In genomic region chr4:106443182-106443581, GRCm38 (mm10) we compare ENCODE assay signal across 23 mouse cellular contexts. TPM values are rescaled to one million over a fixed set of nuclear protein-coding genes. Genes with fewer than 3 reads are reported as not detected.
A peak's percentile ranks its signal among the peaks of the same experiment; 100 is the strongest.
DNase-seq lines count a peak whose midpoint lies in the region; ATAC-seq and TF ChIP-seq lines count a peak whose summit lies in the region.
"Had no signal": no experiment of that assay in that cellular context is flagged by ENCODE, and none has a peak within 500 bp of the region (broad histone marks: within the 10 kb centered on the region; RNA-seq: fewer than 3 reads in every experiment).

No protein-coding gene starts in this region.

- peaks cover 39% of the 10 kb centered on the region for H3K36me3 ChIP-seq in embryonic facial prominence, embryonic 15.5 days
- H3K36me3 ChIP-seq in embryonic facial prominence, embryonic 10.5 days (replicated peaks): peaks cover 49% of the 10 kb centered on the region
- peaks cover 34% of the 10 kb centered on the region for H3K36me3 ChIP-seq in liver, adult 2 months (ENCODE audit: control insufficient read depth, insufficient read depth, low read length)

- TF ChIP-seq POLR2A in liver, adult 2 months (IDR thresholded peaks at IDR 0.05; ENCODE audit: extremely low read depth, insufficient read depth, low read length): no peak

- H3K79me2 ChIP-seq in liver, adult 2 months (ENCODE audit: control insufficient read depth, insufficient read depth, low read length): no peaks in the 10 kb centered on the region

- H3K9ac ChIP-seq in embryonic facial prominence, embryonic 15.5 days: no peak overlapping the region
- no peak overlapping the region for H3K9ac ChIP-seq in liver, adult 2 months (ENCODE audit: low read depth, low read length)

- no peak overlapping the region for H3K4me2 ChIP-seq in embryonic facial prominence, embryonic 15.5 days (replicated peaks)
- H3K4me2 ChIP-seq: limb, embryonic 13.5 days had no signal

- no peak for DNase-seq in embryonic facial prominence, embryonic 10.5 days (ENCODE audit: low spot score)
- no peak for DNase-seq in liver, adult 2 months (ENCODE audit: extremely low read depth, low read depth, low spot score)
- DNase-seq in liver: no peak
- DNase-seq in brain, adult 2 months (ENCODE audit: low read depth, low spot score): peak; percentile 45
- no peak for DNase-seq in gastrocnemius, adult 8-10 months (ENCODE audit: low spot score in 2 of 2)
- DNase-seq: adrenal gland, postnatal 36 days; kidney, postnatal 36 days; lung, adult 2 months; right cerebral cortex, postnatal 4 days; thymus, adult 2 months had no signal

- 84% methylated on average over 6 of the region's 6 CpGs for WGBS in embryonic facial prominence, embryonic 15.5 days
- 89% methylated on average over 6 of the region's 6 CpGs for WGBS in embryonic facial prominence, embryonic 10.5 days
- 80% methylated on average over 6 of the region's 6 CpGs for WGBS in liver, adult 2 months

- no peak overlapping the region for H3K4me3 ChIP-seq in embryonic facial prominence, embryonic 15.5 days (replicated peaks)
- H3K4me3 ChIP-seq in embryonic facial prominence, embryonic 10.5 days: no peak overlapping the region
- no peak overlapping the region for H3K4me3 ChIP-seq in liver, adult 2 months (ENCODE audit: insufficient read depth, low read depth, low read length)
- H3K4me3 ChIP-seq: erythroblast, embryonic 14.5 days; left cerebral cortex, adult 2 months; limb, embryonic 13.5 days had no signal

- H3K27me3 ChIP-seq in embryonic facial prominence, embryonic 15.5 days: no peaks in the 10 kb centered on the region
- H3K27me3 ChIP-seq in embryonic facial prominence, embryonic 10.5 days (replicated peaks; ENCODE audit: low read depth, poor library complexity, severe bottlenecking): no peaks in the 10 kb centered on the region
- no peaks in the 10 kb centered on the region for H3K27me3 ChIP-seq in liver, adult 2 months (ENCODE audit: control insufficient read depth, insufficient read depth, low read length)
- H3K27me3 ChIP-seq: limb, embryonic 13.5 days had no signal

- H3K9me3 ChIP-seq in embryonic facial prominence, embryonic 15.5 days (replicated peaks): no peaks in the 10 kb centered on the region
- no peaks in the 10 kb centered on the region for H3K9me3 ChIP-seq in embryonic facial prominence, embryonic 10.5 days
- H3K9me3 ChIP-seq: limb, embryonic 13.5 days had no signal

- ATAC-seq in embryonic facial prominence, embryonic 15.5 days (ENCODE audit: insufficient number of reproducible peaks, low FRiP score, low TSS enrichment, low read depth): 0 out of 2 replicates have a peak, but pooled peaks have one; percentile 7
- ATAC-seq in megakaryocyte progenitor cell, adult 5-6 weeks (replicated peaks; ENCODE audit: poor library complexity): 0 out of 2 replicates have a peak, but pooled peaks have one; percentile 12
- ATAC-seq: forebrain, embryonic 16.5 days; intestine, embryonic 16.5 days had no signal

- no peaks in the 10 kb centered on the region for H3K4me1 ChIP-seq in embryonic facial prominence, embryonic 15.5 days
- H3K4me1 ChIP-seq in embryonic facial prominence, embryonic 10.5 days: no peaks in the 10 kb centered on the region
- H3K4me1 ChIP-seq in liver, adult 2 months (ENCODE audit: control insufficient read depth, insufficient read depth, low read length): no peaks in the 10 kb centered on the region

- H3K27ac ChIP-seq in embryonic facial prominence, embryonic 15.5 days (replicated peaks): no peak overlapping the region
- H3K27ac ChIP-seq in embryonic facial prominence, embryonic 10.5 days (replicated peaks): no peak overlapping the region
- H3K27ac ChIP-seq in liver, adult 2 months (replicated peaks; ENCODE audit: insufficient read depth, low read depth, low read length): no peak overlapping the region
- H3K27ac ChIP-seq: left cerebral cortex, adult 2 months; limb, embryonic 13.5 days had no signal

- TF ChIP-seq CTCF in liver, adult 2 months (IDR thresholded peaks at IDR 0.05; ENCODE audit: low read depth, low read length): 0 out of 2 replicates have a peak, but pooled peaks have one; percentile 7

RNA-seq across cellular contexts. Expression of gene Pcsk9, which starts 20.9 kb away (rescaled TPM):
- 4.7 and 5.9 TPM in 2 replicates for polyA plus RNA-seq in embryonic facial prominence, embryonic 15.5 days (2015; fragmentation: Nextera tagmentation; extraction: Ambion mirVana)
- 1.6 and 3.3 TPM in 2 replicates for polyA plus RNA-seq in embryonic facial prominence, embryonic 10.5 days (2016; fragmentation: Nextera tagmentation; extraction: Ambion mirVana)
- total RNA-seq in liver, adult 2 months (2014; rRNA removed): 35.9 and 55.0 TPM in 2 replicates
- 60.8 and 88.2 TPM in 2 replicates for polyA plus RNA-seq in liver, adult 2 months (2012; rRNA removed)
- not detected in 2 replicates for total RNA-seq in megakaryocyte progenitor cell, adult 5-6 weeks (2015)
- 0.12 and 0.14 TPM in 2 replicates for total RNA-seq in megakaryocyte progenitor cell, adult 5-6 weeks (2017)
- not detected for total RNA-seq in gastrocnemius, adult 8-10 months (2022)
- total RNA-seq: common myeloid progenitor, adult 5-6 weeks had no signal

RNA-seq across cellular contexts. Expression of gene Bsnd, which starts 48.9 kb away (rescaled TPM):
- 0.05 and 0.11 TPM in 2 replicates for polyA plus RNA-seq in embryonic facial prominence, embryonic 15.5 days (2015; fragmentation: Nextera tagmentation; extraction: Ambion mirVana)
- not detected in 2 replicates for polyA plus RNA-seq in embryonic facial prominence, embryonic 10.5 days (2016; fragmentation: Nextera tagmentation; extraction: Ambion mirVana)
- not detected in 2 replicates for total RNA-seq in liver, adult 2 months (2014; rRNA removed)
- not detected in 2 replicates for polyA plus RNA-seq in liver, adult 2 months (2012; rRNA removed)
- total RNA-seq in megakaryocyte progenitor cell, adult 5-6 weeks (2015): not detected in 2 replicates
- not detected in 2 replicates for total RNA-seq in megakaryocyte progenitor cell, adult 5-6 weeks (2017)
- total RNA-seq in gastrocnemius, adult 8-10 months (2022): under 1 TPM in 1 of 4 experiments, not detected in 3; 0.09 TPM
- total RNA-seq: adrenal gland, postnatal 36 days; common myeloid progenitor, adult 5-6 weeks; hematopoietic stem cell, adult 5-6 weeks; left cerebral cortex, adult 2 months had no signal
- polyA plus RNA-seq: C2C12; embryonic facial prominence, embryonic 11.5 days; erythroblast, embryonic 14.5 days; forebrain, embryonic 16.5 days; heart, embryonic 16.5 days; intestine, embryonic 16.5 days; limb, embryonic 13.5 days; lung, adult 2 months; stomach, embryonic 16.5 days had no signal

Comparison
In these comparisons a context has a peak if more than half of its experiments do, and no peak if none do; other contexts are left out.
1. RNA of gene Pcsk9, which starts 20.9 kb away (total RNA-seq): 35.9 to 55.0 TPM in liver, adult 2 months; 0.12 to 0.14 TPM in megakaryocyte progenitor cell, adult 5-6 weeks and not detected in gastrocnemius, adult 8-10 months; every median in the first group is over 10 times any median in the second.